Mouse (Mus musculus): ENCODE data around the gene Arsg. TPM values are rescaled to one million over a fixed set of nuclear protein-coding genes. Genes with fewer than 3 reads are reported as not detected.

Gene Arsg
- polyA plus RNA-seq, 1 experiment from 2014 or later: 2.3 TPM

GRCm38 (mm10) chr11:109536939-109537338 lies 63.8 kb downstream of the Arsg start:
- H3K27me3 ChIP-seq (ENCODE audit: control insufficient read depth, insufficient read depth, low read length): no peaks in the 10 kb centered on the region
- no peak overlapping the region for H3K4me2 ChIP-seq (ENCODE audit: low read depth)
- no peaks in the 10 kb centered on the region for H3K36me3 ChIP-seq (ENCODE audit: control insufficient read depth, insufficient read depth, low read length)
- DNase-seq (ENCODE audit: low spot score) (no peak), ATAC-seq (ENCODE audit: insufficient read depth, low FRiP score, low TSS enrichment) (no peak)
- no peaks in the 10 kb centered on the region for H3K4me1 ChIP-seq (ENCODE audit: control insufficient read depth, insufficient read depth, low read length)
- H3K27ac ChIP-seq (ENCODE audit: low read depth, low read length): no peak overlapping the region
- no peak overlapping the region for H3K4me3 ChIP-seq (ENCODE audit: low read depth, low read length)
- 75% methylated on average over 5 of the region's 5 CpGs for WGBS
- no peaks in the 10 kb centered on the region for H3K9me3 ChIP-seq (ENCODE audit: control insufficient read depth, low read length)
- H3K9ac ChIP-seq (ENCODE audit: low read length): no peak overlapping the region

DNA sequence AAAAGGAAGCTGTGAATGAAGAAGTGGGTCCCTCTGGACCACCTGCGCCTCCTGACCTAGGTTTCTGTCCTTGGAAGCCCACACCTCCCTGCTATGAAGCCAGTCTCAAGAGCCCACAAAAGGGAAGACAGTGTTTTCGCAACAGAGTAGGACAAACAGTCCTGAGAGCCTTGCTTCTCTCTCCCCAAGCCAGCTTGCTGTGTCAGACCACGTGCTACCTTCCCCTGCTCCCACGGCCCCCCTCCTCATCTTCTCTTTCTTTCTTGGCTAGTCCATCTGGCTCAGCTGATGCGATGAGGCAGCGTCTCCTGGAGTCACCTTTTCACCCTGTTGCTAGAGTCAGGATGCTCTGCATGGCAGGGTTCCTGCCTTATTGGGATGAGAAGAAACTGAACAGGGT lies 66.1 kb downstream of the Arsg start:
- WGBS: 41% methylated on average over 6 of the region's 6 CpGs
- ATAC-seq (ENCODE audit: insufficient read depth, low FRiP score, low TSS enrichment): no peak

DNA sequence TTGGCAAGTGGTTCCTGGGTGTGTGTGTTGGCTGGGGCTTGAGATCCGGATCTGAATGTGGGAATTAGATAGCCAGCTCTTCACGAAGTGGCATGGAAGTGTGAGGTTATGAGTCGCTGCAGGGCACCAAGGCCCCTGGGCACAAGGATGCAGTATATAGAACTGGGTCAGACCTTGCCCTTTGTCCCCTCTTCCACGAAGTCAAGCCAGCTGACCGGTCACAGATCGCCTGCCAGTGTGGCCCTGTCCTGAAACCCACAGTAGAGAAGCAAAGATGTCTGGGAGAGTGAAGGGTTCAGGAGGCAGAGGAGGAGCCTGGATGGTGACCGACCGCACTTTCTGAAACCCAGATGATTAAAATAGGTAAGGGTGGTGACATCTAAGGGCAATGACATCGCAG lies 70.3 kb downstream of the Arsg start:
- no peak overlapping the region for H3K4me2 ChIP-seq (ENCODE audit: low read depth)
- no peak overlapping the region for H3K9ac ChIP-seq (ENCODE audit: low read length)
- DNase-seq (ENCODE audit: low spot score): no peak
- ATAC-seq (ENCODE audit: insufficient read depth, low FRiP score, low TSS enrichment): no peak
- no peaks in the 10 kb centered on the region for H3K27me3 ChIP-seq (ENCODE audit: control insufficient read depth, insufficient read depth, low read length)
- no peaks in the 10 kb centered on the region for H3K4me1 ChIP-seq (ENCODE audit: control insufficient read depth, insufficient read depth, low read length)
- H3K27ac ChIP-seq (ENCODE audit: low read depth, low read length): no peak overlapping the region
- H3K4me3 ChIP-seq (ENCODE audit: low read depth, low read length): no peak overlapping the region
- 91% methylated on average over 9 of the region's 9 CpGs for WGBS
- H3K36me3 ChIP-seq (ENCODE audit: control insufficient read depth, insufficient read depth, low read length): no peaks in the 10 kb centered on the region
- H3K9me3 ChIP-seq (ENCODE audit: control insufficient read depth, low read length): no peaks in the 10 kb centered on the region

More for the DNA sequence above, 66.1 kb downstream of the Arsg start:
- H3K9me3 ChIP-seq (ENCODE audit: control insufficient read depth, low read length): no peaks in the 10 kb centered on the region
- H3K27ac ChIP-seq (ENCODE audit: low read depth, low read length): no peak overlapping the region
- no peaks in the 10 kb centered on the region for H3K27me3 ChIP-seq (ENCODE audit: control insufficient read depth, insufficient read depth, low read length)
- H3K36me3 ChIP-seq (ENCODE audit: control insufficient read depth, insufficient read depth, low read length): no peaks in the 10 kb centered on the region
- H3K9ac ChIP-seq (ENCODE audit: low read length): peak overlapping the region; percentile 6; the same call in 1 of the 2 replicates
- DNase-seq (ENCODE audit: low spot score): peak; percentile 36
- no peak overlapping the region for H3K4me2 ChIP-seq (ENCODE audit: low read depth)
- no peak overlapping the region for H3K4me3 ChIP-seq (ENCODE audit: low read depth, low read length)
- H3K4me1 ChIP-seq (ENCODE audit: control insufficient read depth, insufficient read depth, low read length): no peaks in the 10 kb centered on the region

DNA sequence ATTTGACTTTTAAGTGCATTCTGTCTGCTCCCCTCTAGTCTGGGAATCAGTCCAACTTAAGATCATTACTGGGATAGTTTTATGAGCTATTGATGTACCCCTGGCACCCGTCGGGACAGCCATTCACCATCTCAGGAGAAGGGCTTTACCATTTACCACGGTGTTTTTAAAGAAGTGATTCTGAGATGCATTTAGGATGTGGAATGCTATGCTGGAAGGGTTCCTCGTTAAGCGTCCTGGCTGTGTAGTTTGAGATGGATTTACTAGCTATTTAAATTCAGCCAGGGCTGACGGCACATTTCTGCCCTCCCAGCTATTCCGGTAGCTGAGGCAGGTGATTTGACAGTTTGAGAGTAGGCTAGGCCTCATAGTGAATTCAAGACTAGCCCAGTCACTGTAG lies 71.3 kb downstream of the Arsg start:
- DNase-seq (ENCODE audit: low spot score) (no peak), ATAC-seq (ENCODE audit: insufficient read depth, low FRiP score, low TSS enrichment) (no peak)
- WGBS: 71% methylated on average over 7 of the region's 7 CpGs
- no peaks in the 10 kb centered on the region for H3K9me3 ChIP-seq (ENCODE audit: control insufficient read depth, low read length)
- H3K36me3 ChIP-seq (ENCODE audit: control insufficient read depth, insufficient read depth, low read length): no peaks in the 10 kb centered on the region
- H3K9ac ChIP-seq (ENCODE audit: low read length): no peak overlapping the region
- H3K4me1 ChIP-seq (ENCODE audit: control insufficient read depth, insufficient read depth, low read length): no peaks in the 10 kb centered on the region
- no peak overlapping the region for H3K4me2 ChIP-seq (ENCODE audit: low read depth)
- H3K27me3 ChIP-seq (ENCODE audit: control insufficient read depth, insufficient read depth, low read length): no peaks in the 10 kb centered on the region
- H3K27ac ChIP-seq (ENCODE audit: low read depth, low read length): no peak overlapping the region
- H3K4me3 ChIP-seq (ENCODE audit: low read depth, low read length): no peak overlapping the region

- DNase-seq (ENCODE audit: low spot score) (no peak), ATAC-seq (ENCODE audit: insufficient read depth, low FRiP score, low TSS enrichment) (no peak)
- no peaks in the 10 kb centered on the region for H3K9me3 ChIP-seq (ENCODE audit: control insufficient read depth, low read length)
- no peak overlapping the region for H3K27ac ChIP-seq (ENCODE audit: low read depth, low read length)
- H3K4me1 ChIP-seq (ENCODE audit: control insufficient read depth, insufficient read depth, low read length): no peaks in the 10 kb centered on the region
- H3K9ac ChIP-seq (ENCODE audit: low read length): no peak overlapping the region
- 70% methylated on average over 7 of the region's 7 CpGs for WGBS
- no peak overlapping the region for H3K4me3 ChIP-seq (ENCODE audit: low read depth, low read length)
- no peak overlapping the region for H3K4me2 ChIP-seq (ENCODE audit: low read depth)
- no peaks in the 10 kb centered on the region for H3K36me3 ChIP-seq (ENCODE audit: control insufficient read depth, insufficient read depth, low read length)
- no peaks in the 10 kb centered on the region for H3K27me3 ChIP-seq (ENCODE audit: control insufficient read depth, insufficient read depth, low read length)
Observed at GRCm38 (mm10) chr11:109545265-109545664, 72.1 kb downstream of the Arsg start.

DNA sequence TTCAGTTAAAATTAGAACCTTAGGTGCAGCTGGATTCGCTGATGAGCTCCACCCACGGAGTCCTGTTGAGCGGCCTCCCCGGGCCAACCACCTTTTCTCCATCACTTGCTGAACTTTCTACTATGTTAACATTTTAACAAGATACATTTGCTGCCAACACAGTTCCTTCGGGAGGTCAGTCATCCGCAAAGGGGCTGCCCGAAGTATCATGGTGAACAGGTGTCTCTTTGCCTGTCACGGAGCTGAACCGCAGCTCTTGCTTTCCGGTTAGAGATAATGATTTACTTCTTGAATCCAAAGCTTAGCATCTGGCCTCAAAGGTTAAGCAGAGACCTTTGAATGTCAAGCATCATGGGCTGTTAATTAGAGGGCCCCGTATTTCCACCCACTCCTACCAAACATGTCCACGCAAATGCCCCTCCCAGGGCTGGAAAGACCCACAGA lies 72.5 kb downstream of the Arsg start:
- no peak for DNase-seq (ENCODE audit: low spot score)
- H3K27me3 ChIP-seq (ENCODE audit: control insufficient read depth, insufficient read depth, low read length): no peaks in the 10 kb centered on the region
- no peak overlapping the region for H3K4me3 ChIP-seq (ENCODE audit: low read depth, low read length)
- no peaks in the 10 kb centered on the region for H3K9me3 ChIP-seq (ENCODE audit: control insufficient read depth, low read length)
- no peak overlapping the region for H3K27ac ChIP-seq (ENCODE audit: low read depth, low read length)
- H3K9ac ChIP-seq (ENCODE audit: low read length): no peak overlapping the region
- no peaks in the 10 kb centered on the region for H3K4me1 ChIP-seq (ENCODE audit: control insufficient read depth, insufficient read depth, low read length)
- 62% methylated on average over 12 of the region's 12 CpGs for WGBS
- H3K36me3 ChIP-seq (ENCODE audit: control insufficient read depth, insufficient read depth, low read length): no peaks in the 10 kb centered on the region
- no peak overlapping the region for H3K4me2 ChIP-seq (ENCODE audit: low read depth)
- no peak for ATAC-seq (ENCODE audit: insufficient read depth, low FRiP score, low TSS enrichment)

DNA sequence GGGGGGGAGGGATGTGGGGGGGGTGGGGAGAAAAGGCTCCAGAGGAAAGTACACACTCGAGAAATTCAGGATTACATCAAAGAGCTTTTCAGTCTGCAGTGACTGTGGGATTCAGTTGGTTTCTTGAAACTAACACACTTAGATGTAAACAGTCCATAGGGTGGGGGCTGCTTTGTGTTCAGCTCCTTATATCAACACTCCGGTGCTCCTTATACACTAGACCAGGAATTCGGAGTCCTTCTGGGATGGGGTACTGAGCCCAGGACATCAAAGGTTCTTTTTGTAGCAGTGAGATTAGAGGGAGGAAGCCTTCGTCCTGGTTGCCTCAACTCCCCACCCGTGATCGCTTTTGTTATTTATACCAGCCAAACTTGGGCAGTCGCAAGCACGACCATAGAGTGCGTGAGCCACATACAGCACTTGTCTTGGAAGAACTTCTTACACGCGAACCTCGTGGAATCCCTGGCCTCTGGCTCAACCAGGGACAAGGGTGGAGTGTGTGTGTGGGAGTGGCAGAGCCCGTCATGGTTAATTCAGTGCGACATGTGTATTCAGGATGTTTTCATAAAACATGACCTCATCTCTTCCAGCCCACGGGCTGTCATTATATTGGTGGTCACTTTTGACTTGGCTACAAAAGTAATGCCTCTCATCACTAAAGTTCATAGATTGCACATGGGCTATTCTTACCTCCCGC lies 73.3 kb downstream of the Arsg start:
- Histone ChIP-seq H3K9ac (ENCODE audit: low read length) (no peak overlapping the region), H3K36me3 (ENCODE audit: control insufficient read depth, insufficient read depth, low read length) (no peaks in the 10 kb centered on the region), H3K27me3 (ENCODE audit: control insufficient read depth, insufficient read depth, low read length) (no peaks in the 10 kb centered on the region), H3K4me2 (ENCODE audit: low read depth) (no peak overlapping the region), H3K9me3 (ENCODE audit: control insufficient read depth, low read length) (no peaks in the 10 kb centered on the region), H3K27ac (ENCODE audit: low read depth, low read length) (no peak overlapping the region), H3K4me1 (ENCODE audit: control insufficient read depth, insufficient read depth, low read length) (no peaks in the 10 kb centered on the region), H3K4me3 (ENCODE audit: low read depth, low read length) (no peak overlapping the region)
- ATAC-seq (ENCODE audit: insufficient read depth, low FRiP score, low TSS enrichment) (no peak), DNase-seq (ENCODE audit: low spot score) (no peak)
- WGBS: 72% methylated on average over 16 of the region's 16 CpGs

- Histone ChIP-seq H3K36me3 (ENCODE audit: control insufficient read depth, insufficient read depth, low read length) (no peaks in the 10 kb centered on the region), H3K9me3 (ENCODE audit: control insufficient read depth, low read length) (no peaks in the 10 kb centered on the region), H3K27me3 (ENCODE audit: control insufficient read depth, insufficient read depth, low read length) (no peaks in the 10 kb centered on the region), H3K9ac (ENCODE audit: low read length) (no peak overlapping the region), H3K4me3 (ENCODE audit: low read depth, low read length) (no peak overlapping the region), H3K27ac (ENCODE audit: low read depth, low read length) (no peak overlapping the region), H3K4me2 (ENCODE audit: low read depth) (no peak overlapping the region), H3K4me1 (ENCODE audit: control insufficient read depth, insufficient read depth, low read length) (no peaks in the 10 kb centered on the region)
- DNase-seq (ENCODE audit: low spot score) (no peak), ATAC-seq (ENCODE audit: insufficient read depth, low FRiP score, low TSS enrichment) (no peak)
- WGBS: 100% methylated on average over 1 of the region's 1 CpGs
Observed at GRCm38 (mm10) chr11:109547652-109548051, 74.5 kb downstream of the Arsg start.

- H3K4me3 ChIP-seq (ENCODE audit: low read depth, low read length): no peak overlapping the region
- no peak for ATAC-seq (ENCODE audit: insufficient read depth, low FRiP score, low TSS enrichment)
- H3K4me2 ChIP-seq (ENCODE audit: low read depth): no peak overlapping the region
- WGBS: 68% methylated on average over 5 of the region's 5 CpGs
- H3K9ac ChIP-seq (ENCODE audit: low read length): no peak overlapping the region
- H3K36me3 ChIP-seq (ENCODE audit: control insufficient read depth, insufficient read depth, low read length): no peaks in the 10 kb centered on the region
- H3K27me3 ChIP-seq (ENCODE audit: control insufficient read depth, insufficient read depth, low read length): no peaks in the 10 kb centered on the region
- no peak for DNase-seq (ENCODE audit: low spot score)
- no peaks in the 10 kb centered on the region for H3K9me3 ChIP-seq (ENCODE audit: control insufficient read depth, low read length)
- H3K4me1 ChIP-seq (ENCODE audit: control insufficient read depth, insufficient read depth, low read length): no peaks in the 10 kb centered on the region
- no peak overlapping the region for H3K27ac ChIP-seq (ENCODE audit: low read depth, low read length)
Observed at GRCm38 (mm10) chr11:109549599-109550290, 76.6 kb downstream of the Arsg start.
